Mouse (Mus musculus) CH12.LX (cell line): ENCODE measurements around the gene Dhx8. TPM values are rescaled to one million over a fixed set of nuclear protein-coding genes. Genes with fewer than 3 reads are reported as not detected.

Experiments
- DNase-seq: peaks from one replicate; pipeline ENCODE4 v3.0.0-alpha.2; 2013; ENCODE audit errors: extremely low read depth
- H3K27ac ChIP-seq: 2 replicates; pipeline ENCODE4 v1.5.1; 2012; ENCODE audit warnings: low read depth, mild to moderate bottlenecking, control low read depth, moderate library complexity; ENCODE audit not compliant: insufficient read depth
- H3K27me3 ChIP-seq: replicated peaks from 2 replicates; pipeline ENCODE3; 2012; ENCODE audit warnings: inconsistent platforms
- H3K36me3 ChIP-seq, 2 experiments: replicated peaks in 1 of 2; 2 replicates each; pipeline versions ENCODE3 to v1.6.1; 2012; ENCODE audit warnings: inconsistent platforms in 1 of 2, low read length in 1 of 2, mild to moderate bottlenecking in 1 of 2, mixed read lengths in 1 of 2, moderate library complexity in 1 of 2; ENCODE audit not compliant: control insufficient read depth in 1 of 2, insufficient read depth in 1 of 2
- H3K4me1 ChIP-seq, 2 experiments: 2 replicates each; pipeline ENCODE4 v1.6.1; 2012; ENCODE audit warnings: inconsistent platforms in 1 of 2, moderate library complexity in 1 of 2; ENCODE audit not compliant: insufficient read depth in 2 of 2, control insufficient read depth in 1 of 2
- H3K4me2 ChIP-seq: 2 replicates; pipeline ENCODE4 v1.6.1; 2012; ENCODE audit warnings: low read depth, mild to moderate bottlenecking, control low read depth; ENCODE audit not compliant: poor library complexity, insufficient read depth, severe bottlenecking
- H3K4me3 ChIP-seq, 3 experiments: fragments of 150-350 bp in 1 of 3; sonication (generic) in 1 of 3; replicated peaks in 1 of 3; 2 replicates each; pipeline versions ENCODE3 to v1.5.1; 2011 to 2012; ENCODE audit warnings: low read depth in 2 of 3, low read length in 2 of 3, mild to moderate bottlenecking in 2 of 3, moderate library complexity in 2 of 3, control low read depth in 1 of 3, improper control_type of control experiment in 1 of 3, inconsistent platforms in 1 of 3, mixed read lengths in 1 of 3; ENCODE audit not compliant: poor library complexity in 1 of 3
- H3K79me2 ChIP-seq: replicated peaks from 2 replicates; pipeline ENCODE4 v1.6.1; 2012; ENCODE audit warnings: mild to moderate bottlenecking, moderate library complexity; ENCODE audit not compliant: control insufficient read depth, poor library complexity, insufficient read depth, severe bottlenecking; ENCODE audit errors: extremely low read depth
- H3K9ac ChIP-seq: 2 replicates; pipeline ENCODE4 v1.6.1; 2012; ENCODE audit warnings: low read depth, mild to moderate bottlenecking, control low read depth, moderate library complexity; ENCODE audit not compliant: insufficient read depth
- H3K9me3 ChIP-seq: replicated peaks from 2 replicates; pipeline ENCODE3; 2012; ENCODE audit warnings: low read length, inconsistent platforms, mixed read lengths
- BHLHE40 ChIP-seq: IDR thresholded peaks from 2 replicates; pipeline ENCODE4 v1.6.1; 2011; ENCODE audit warnings: mild to moderate bottlenecking, low read depth, low read length, improper control_type of control experiment
- CHD1 ChIP-seq: IDR thresholded peaks from 2 replicates; pipeline ENCODE4 v1.6.1; 2012; ENCODE audit warnings: low read depth, low read length, improper control_type of control experiment, inconsistent platforms
- CTCF ChIP-seq, 2 experiments: IDR thresholded peaks in 1 of 2; conservative IDR thresholded peaks in 1 of 2; 2 replicates each; pipeline ENCODE4 v1.5.1; 2011 to 2012; ENCODE audit warnings: low read depth in 2 of 2, low read length in 2 of 2, improper control_type of control experiment in 1 of 2, inconsistent platforms in 1 of 2, mild to moderate bottlenecking in 1 of 2, moderate library complexity in 1 of 2
- ETS1 ChIP-seq: conservative IDR thresholded peaks from 2 replicates; pipeline ENCODE4 v1.6.1; 2012; ENCODE audit warnings: low read depth, mild to moderate bottlenecking, inconsistent platforms, low read length, improper control_type of control experiment, moderate library complexity
- JUND ChIP-seq: conservative IDR thresholded peaks from 2 replicates; pipeline ENCODE4 v1.6.1; 2011; ENCODE audit warnings: low read depth, low read length, improper control_type of control experiment
- KAT2A ChIP-seq: IDR thresholded peaks from 2 replicates; pipeline ENCODE4 v1.6.1; 2012; ENCODE audit warnings: low read length, improper control_type of control experiment, inconsistent platforms; ENCODE audit not compliant: insufficient replicate concordance
- NRF1 ChIP-seq: IDR thresholded peaks from 2 replicates; pipeline ENCODE4 v1.6.1; 2014; ENCODE audit warnings: low read depth, mild to moderate bottlenecking, inconsistent platforms, low read length, improper control_type of control experiment, moderate library complexity
- PAX5 ChIP-seq: IDR thresholded peaks from 2 replicates; pipeline ENCODE4 v1.6.1; 2012; ENCODE audit warnings: low read length, inconsistent platforms, mixed read lengths
- POLR2A ChIP-seq: IDR thresholded peaks from 2 replicates; pipeline ENCODE4 v1.6.1; 2011; ENCODE audit warnings: low read depth, mild to moderate bottlenecking, improper control_type of control experiment, low read length
- POLR2AphosphoS2 ChIP-seq: IDR thresholded peaks from 2 replicates; pipeline ENCODE4 v1.6.1; 2011; ENCODE audit warnings: low read depth, low read length, improper control_type of control experiment
- RAD21 ChIP-seq: IDR thresholded peaks from 2 replicates; pipeline ENCODE4 v1.6.1; 2011; ENCODE audit warnings: low read depth, mild to moderate bottlenecking, low read length, improper control_type of control experiment, moderate library complexity
- SMC3 ChIP-seq: IDR thresholded peaks from 2 replicates; pipeline ENCODE4 v1.6.1; 2011; ENCODE audit warnings: low read depth, low read length, improper control_type of control experiment
- TBP ChIP-seq: conservative IDR thresholded peaks from 2 replicates; pipeline ENCODE4 v1.6.1; 2011; ENCODE audit warnings: low read depth, low read length, improper control_type of control experiment
- TCF12 ChIP-seq: IDR thresholded peaks from 2 replicates; pipeline ENCODE4 v1.6.1; 2014; ENCODE audit warnings: low read depth, mild to moderate bottlenecking, inconsistent platforms, low read length, improper control_type of control experiment
- UBTF ChIP-seq: IDR thresholded peaks from 2 replicates; pipeline ENCODE4 v1.6.1; 2012; ENCODE audit warnings: low read depth, mild to moderate bottlenecking, inconsistent platforms, low read length, improper control_type of control experiment, moderate library complexity
- USF1 ChIP-seq: IDR thresholded peaks from 2 replicates; pipeline ENCODE4 v1.6.1; 2014; ENCODE audit warnings: low read depth, mild to moderate bottlenecking, inconsistent platforms, low read length, improper control_type of control experiment
- USF2 ChIP-seq: conservative IDR thresholded peaks from 2 replicates; pipeline ENCODE4 v1.6.1; 2011; ENCODE audit warnings: low read depth, low read length, improper control_type of control experiment
- ZMIZ1 ChIP-seq: IDR thresholded peaks from 2 replicates; pipeline ENCODE4 v1.6.1; 2012; ENCODE audit warnings: low read depth, mild to moderate bottlenecking, inconsistent platforms, low read length, improper control_type of control experiment
- dilution Hi-C: fragments of 300-500 bp; cut with MboI; formaldehyde crosslinking; loops from 2 replicates; pipeline ENCODE4 v1.14.3; 2020; ENCODE audit warnings: low sequenced_read_pairs; ENCODE audit not compliant: extremely low pct_unique_long_range_greater_than_20kb, extremely low pct_ligation_motif_present
- in situ Hi-C: fragments of 300-500 bp; cut with MboI; formaldehyde crosslinking; loops from 3 replicates; pipeline ENCODE4 v1.14.3; 2019; ENCODE audit warnings: low sequenced_read_pairs, low pct_ligation_motif_present, low pct_unique_long_range_greater_than_20kb, mixed read lengths
- polyA plus RNA-seq: library from polyadenylated mRNA; unstranded; fragments of >175 nt; gene quantifications from 2 replicates; pipeline ENCODE4 v1.2.1, GENCODE M21; 2012; ENCODE audit warnings: low read depth; ENCODE audit not compliant: insufficient read length
- total RNA-seq, 2 experiments: library from RNA; depleted of rRNA; stranded (reverse); fragments of 300-350 nt in 1 of 2; fragments of >200 nt in 1 of 2; gene quantifications; 2 replicates each; pipeline ENCODE4 v1.2.3; 2012 to 2014

Dhx8 gene
- total and polyA plus RNA-seq, 3 experiments, result 24.3 to 61.7 (median 33.4) TPM

- Histone ChIP-seq H3K9me3 (peaks cover 7% of the 10 kb centered on the region), H3K36me3 (no peaks in the 10 kb centered on the region), H3K4me1 (no peaks in the 10 kb centered on the region), H3K27me3 (peaks cover 59% of the 10 kb centered on the region), H3K9ac (no peak overlapping the region), H3K79me2 (no peaks in the 10 kb centered on the region), H3K27ac (no peak overlapping the region), H3K4me3 (no peak overlapping the region), H3K4me2 (no peak overlapping the region)
- TF ChIP-seq KAT2A (no peak), ZMIZ1 (no peak), ETS1 (no peak), CHD1 (no peak), CTCF (conservative IDR thresholded peaks at IDR 0.05 in 1 of 2, IDR thresholded peaks at IDR 0.05 in 1 of 2; ENCODE audit: low read depth in 2 of 2, low read length in 2 of 2) (no peak), UBTF (no peak), NRF1 (no peak), POLR2A (no peak), POLR2AphosphoS2 (no peak), TBP (no peak)
- DNase-seq, result no peak
- in situ Hi-C loops (no loop called here), dilution Hi-C loops (no loop called here)
These were observed 32.3 kb upstream of the Dhx8 start for GRCm38 (mm10) chr11:101700446-101700845.

DNA sequence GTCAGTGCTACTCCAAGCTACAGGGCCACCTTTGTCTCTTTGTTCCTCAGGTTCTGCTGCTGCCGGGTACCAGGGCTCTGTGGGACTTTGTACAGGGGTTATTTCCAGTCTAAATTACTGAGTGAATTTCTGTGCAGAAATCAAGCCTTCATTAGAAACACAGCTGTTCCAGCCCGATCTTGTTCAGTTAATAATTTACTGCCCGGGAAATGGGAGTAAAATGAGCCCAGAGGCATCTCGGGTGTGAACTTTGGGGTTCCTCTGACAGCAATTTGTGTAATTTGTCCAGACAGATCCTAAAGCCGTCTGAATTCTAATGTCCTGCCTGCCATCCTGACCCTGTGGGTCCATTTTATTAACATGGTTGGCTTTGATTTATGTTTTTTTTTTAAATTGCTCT lies 28.6 kb upstream of the Dhx8 start:
- Histone ChIP-seq H3K79me2 (no peaks in the 10 kb centered on the region), H3K4me2 (no peak overlapping the region), H3K4me1 (peaks cover 0 to 7% of the 10 kb centered on the region in 2 experiments; a peak in 2 of 4 replicates), H3K4me3 (no peak overlapping the region), H3K36me3 (no peaks in the 10 kb centered on the region), H3K27ac (no peak overlapping the region), H3K9ac (no peak overlapping the region), H3K27me3 (peaks cover 43% of the 10 kb centered on the region), H3K9me3 (no peaks in the 10 kb centered on the region)
- in situ Hi-C loops (no loop called here), dilution Hi-C loops (no loop called here)
- TF ChIP-seq PAX5 (no peak), TCF12 (no peak), BHLHE40 (no peak), USF2 (no peak), CHD1 (no peak), KAT2A (no peak), SMC3 (no peak), JUND (no peak), RAD21 (no peak), USF1 (no peak)
- no peak for DNase-seq
